Mouse (Mus musculus) E14TG2a.4 (cell line): Measurements from ENCODE around the gene Cchcr1.
"Not testable (repeated sequence)": the region's sequence is repeated elsewhere in the genome, so short reads cannot be mapped to it uniquely, and the experiment has no call there.

Experiments
- H3K27me3 ChIP-seq: 2 replicates; pipeline ENCODE4 v1.6.1; 2014; ENCODE audit warnings: low read length, control low read depth; ENCODE audit not compliant: insufficient read depth
- H3K36me3 ChIP-seq: 2 replicates; pipeline ENCODE4 v1.6.1; 2014; ENCODE audit warnings: low read length, control low read depth; ENCODE audit not compliant: insufficient read depth
- H3K4me1 ChIP-seq: replicated peaks from 2 replicates; pipeline ENCODE4 v1.6.1; 2014; ENCODE audit warnings: low read depth, low read length, control low read depth
- H3K4me3 ChIP-seq: replicated peaks from 2 replicates; pipeline ENCODE4 v1.5.1; 2014; ENCODE audit warnings: mild to moderate bottlenecking, low read length
- H3K9me3 ChIP-seq: 2 replicates; pipeline ENCODE4 v1.6.1; 2014; ENCODE audit warnings: low read length, control low read depth
- CTCF ChIP-seq: conservative IDR thresholded peaks from 2 replicates; pipeline ENCODE4 v1.5.1; 2014; ENCODE audit warnings: low read length
- NANOG ChIP-seq: IDR thresholded peaks from 2 replicates; pipeline ENCODE4 v1.6.1; 2014; ENCODE audit warnings: borderline replicate concordance, low read length, mixed read lengths
- POU5F1 ChIP-seq: IDR thresholded peaks from 2 replicates; pipeline ENCODE4 v1.6.1; 2014; ENCODE audit warnings: low read length, borderline replicate concordance

The Cchcr1 gene

GRCm38 (mm10) chr17:35516652-35517500, at the start of gene Cchcr1, which contains the start of gene Tcf19:
Gene Cchcr1 (plus strand): TSS chr17:35517100.
Gene Tcf19 (minus strand): TSS chr17:35516824.
- Histone ChIP-seq H3K27me3 (0 out of 2 replicates have a peak, but pooled peaks cover 3% of the 10 kb centered on the region), H3K4me3 (peak within 1 kb of the TSS; percentile 82), H3K36me3 (peaks cover 53% of the 10 kb centered on the region), H3K9me3 (no peaks in the 10 kb centered on the region), H3K4me1 (peaks cover 82% of the 10 kb centered on the region)
- no peak for TF ChIP-seq POU5F1
- TF ChIP-seq NANOG, result no peak
- no peak for TF ChIP-seq CTCF

- Histone ChIP-seq H3K27me3 (peaks cover 47% of the 10 kb centered on the region), H3K4me1 (peaks cover 17% of the 10 kb centered on the region)
- H3K9me3 ChIP-seq, H3K36me3 ChIP-seq, H3K4me3 ChIP-seq: not testable (repeated sequence)
Observed at GRCm38 (mm10) chr17:35468936-35469335, 48.0 kb upstream of the Cchcr1 start.

- Histone ChIP-seq H3K36me3 (no peaks in the 10 kb centered on the region), H3K4me3 (peak within 1 kb of the TSS; percentile 78), H3K27me3 (peaks cover 49% of the 10 kb centered on the region), H3K9me3 (no peaks in the 10 kb centered on the region), H3K4me1 (peaks cover 16% of the 10 kb centered on the region)
- no peak for TF ChIP-seq NANOG
- no peak for TF ChIP-seq CTCF
- TF ChIP-seq POU5F1, result no peak
Observed at GRCm38 (mm10) chr17:35469842-35470751, 46.8 kb upstream of the Cchcr1 start, which contains the start of gene H2-Q10. Gene H2-Q10 (plus strand): TSS chr17:35470089.

- peaks cover 44% of the 10 kb centered on the region for H3K4me1 ChIP-seq
- no peak overlapping the region for H3K4me3 ChIP-seq
- H3K27me3 ChIP-seq, result no peaks in the 10 kb centered on the region
- H3K36me3 ChIP-seq, result no peaks in the 10 kb centered on the region
- no peaks in the 10 kb centered on the region for H3K9me3 ChIP-seq
- TF ChIP-seq CTCF, result peak; percentile 88
- no peak for TF ChIP-seq NANOG
Observed at GRCm38 (mm10) chr17:35484066-35484465, 32.8 kb upstream of the Cchcr1 start.

GRCm38 (mm10) chr17:35485702-35486101, 31.2 kb upstream of the Cchcr1 start:
- no peak for TF ChIP-seq CTCF
- TF ChIP-seq POU5F1, result no peak
- peak; percentile 44; the same call in 1 of the 2 replicates for TF ChIP-seq NANOG
- Histone ChIP-seq H3K36me3 (no peaks in the 10 kb centered on the region), H3K4me3 (no peak overlapping the region), H3K27me3 (no peaks in the 10 kb centered on the region), H3K4me1 (peaks cover 59% of the 10 kb centered on the region), H3K9me3 (no peaks in the 10 kb centered on the region)

- H3K36me3 ChIP-seq, result no peaks in the 10 kb centered on the region
- peak overlapping the region; percentile 57 for H3K4me3 ChIP-seq
- no peaks in the 10 kb centered on the region for H3K27me3 ChIP-seq
- no peak for TF ChIP-seq CTCF
- TF ChIP-seq POU5F1, result no peak
- TF ChIP-seq NANOG, result no peak
- H3K4me1 ChIP-seq, result peaks cover 69% of the 10 kb centered on the region
- H3K9me3 ChIP-seq, result no peaks in the 10 kb centered on the region
Observed at GRCm38 (mm10) chr17:35486726-35487125, 30.2 kb upstream of the Cchcr1 start.

- no peaks in the 10 kb centered on the region for H3K36me3 ChIP-seq
- H3K4me3 ChIP-seq, result no peak overlapping the region
- H3K27me3 ChIP-seq, result no peaks in the 10 kb centered on the region
- TF ChIP-seq POU5F1, result no peak
- no peak for TF ChIP-seq NANOG
- TF ChIP-seq CTCF, result no peak
- no peaks in the 10 kb centered on the region for H3K9me3 ChIP-seq
- peaks cover 77% of the 10 kb centered on the region for H3K4me1 ChIP-seq
Observed at GRCm38 (mm10) chr17:35488041-35488440, 28.9 kb upstream of the Cchcr1 start.

- H3K36me3 ChIP-seq, result no peaks in the 10 kb centered on the region
- H3K4me3 ChIP-seq, result peak overlapping the region; percentile 45
- H3K27me3 ChIP-seq, result no peaks in the 10 kb centered on the region
- peaks cover 80% of the 10 kb centered on the region for H3K4me1 ChIP-seq
- TF ChIP-seq NANOG, result peak; percentile 54; the same call in 1 of the 2 replicates
- no peak for TF ChIP-seq CTCF
- no peak for TF ChIP-seq POU5F1
- no peaks in the 10 kb centered on the region for H3K9me3 ChIP-seq
Observed at GRCm38 (mm10) chr17:35490320-35490719, 26.6 kb upstream of the Cchcr1 start.
